Mouse (Mus musculus): Measurements from ENCODE around the gene Rhox4c. TPM values are rescaled to one million over a fixed set of nuclear protein-coding genes. Genes with fewer than 3 reads are reported as not detected.
"Not testable (repeated sequence)": the region's sequence is repeated elsewhere in the genome, so short reads cannot be mapped to it uniquely, and the experiment has no call there.

Gene Rhox4c
- total RNA-seq (2015; ENCODE audit: low replicate concordance) (not detected in 2 replicates), total RNA-seq (2017; ENCODE audit: low replicate concordance) (not detected in 2 replicates)

- ATAC-seq (replicated peaks; ENCODE audit: low FRiP score, poor library complexity, severe bottlenecking), result not testable (repeated sequence)
Observed at GRCm38 (mm10) chrX:37480037-37480436, at the start of gene Rhox4c. Rhox4c (plus strand) TSS chrX:37480337.

- ATAC-seq (replicated peaks; ENCODE audit: low FRiP score, poor library complexity, severe bottlenecking), result not testable (repeated sequence)
Observed at GRCm38 (mm10) chrX:37432194-37432593, 47.9 kb upstream of the Rhox4c start, which contains the start of gene Rhox4b. Rhox4b (plus strand) TSS chrX:37432494.

GRCm38 (mm10) chrX:37453380-37453779 is 26.8 kb upstream of the Rhox4c start, which contains the start of gene Rhox2c:
Rhox2c (plus strand) TSS chrX:37453680.
- not testable (repeated sequence) for ATAC-seq (replicated peaks; ENCODE audit: low FRiP score, poor library complexity, severe bottlenecking)

- ATAC-seq (replicated peaks; ENCODE audit: low FRiP score, poor library complexity, severe bottlenecking), result not testable (repeated sequence)
Observed at GRCm38 (mm10) chrX:37458285-37458684, 21.9 kb upstream of the Rhox4c start, which contains the start of gene Rhox3c. Rhox3c (plus strand) TSS chrX:37458585.

GRCm38 (mm10) chrX:37514059-37514458 is 33.9 kb downstream of the Rhox4c start, which contains the start of gene Rhox4d:
Rhox4d (plus strand) TSS chrX:37514359.
- not testable (repeated sequence) for ATAC-seq (replicated peaks; ENCODE audit: low FRiP score, poor library complexity, severe bottlenecking)

- not testable (repeated sequence) for ATAC-seq (replicated peaks; ENCODE audit: low FRiP score, poor library complexity, severe bottlenecking)
Observed at GRCm38 (mm10) chrX:37530152-37530551, 50.0 kb downstream of the Rhox4c start, which contains the start of gene Rhox2e. Rhox2e (plus strand) TSS chrX:37530452.

Other genes starting within 250 kb of the Rhox4c start
- not detected in 2 replicates for gene Rhox2a, start 235.4 kb upstream of the Rhox4c start, total RNA-seq (2015; ENCODE audit: low replicate concordance)
- not detected in 2 replicates for gene Rhox2a, start 235.4 kb upstream of the Rhox4c start, total RNA-seq (2017; ENCODE audit: low replicate concordance)
- not detected in 2 replicates for gene Rhox3a, start 230.4 kb upstream of the Rhox4c start, total RNA-seq (2015; ENCODE audit: low replicate concordance)
- not detected in 2 replicates for gene Rhox3a, start 230.4 kb upstream of the Rhox4c start, total RNA-seq (2017; ENCODE audit: low replicate concordance)
- not detected in 2 replicates for gene Rhox4a, start 215.0 kb upstream of the Rhox4c start, total RNA-seq (2015; ENCODE audit: low replicate concordance)
- not detected in 2 replicates for gene Rhox4a, start 215.0 kb upstream of the Rhox4c start, total RNA-seq (2017; ENCODE audit: low replicate concordance)
- gene Rhox3a2, start 100.3 kb upstream of the Rhox4c start, total RNA-seq (2015; ENCODE audit: low replicate concordance), result not detected in 2 replicates
- not detected in 2 replicates for gene Rhox3a2, start 100.3 kb upstream of the Rhox4c start, total RNA-seq (2017; ENCODE audit: low replicate concordance)
- gene Rhox4a2, start 89.5 kb upstream of the Rhox4c start, total RNA-seq (2015; ENCODE audit: low replicate concordance), result not detected in 2 replicates
- gene Rhox4a2, start 89.5 kb upstream of the Rhox4c start, total RNA-seq (2017; ENCODE audit: low replicate concordance), result not detected in 2 replicates
- not detected in 2 replicates for gene Rhox2b, start 68.3 kb upstream of the Rhox4c start, total RNA-seq (2015; ENCODE audit: low replicate concordance)
- gene Rhox2b, start 68.3 kb upstream of the Rhox4c start, total RNA-seq (2017; ENCODE audit: low replicate concordance), result not detected in 2 replicates
- not detected in 2 replicates for gene Rhox4b, start 47.8 kb upstream of the Rhox4c start, total RNA-seq (2015; ENCODE audit: low replicate concordance)
- not detected in 2 replicates for gene Rhox4b, start 47.8 kb upstream of the Rhox4c start, total RNA-seq (2017; ENCODE audit: low replicate concordance)
- gene Rhox2c, start 26.7 kb upstream of the Rhox4c start, total RNA-seq (2015; ENCODE audit: low replicate concordance), result not detected in 2 replicates
- not detected in 2 replicates for gene Rhox2c, start 26.7 kb upstream of the Rhox4c start, total RNA-seq (2017; ENCODE audit: low replicate concordance)
- gene Rhox3c, start 21.8 kb upstream of the Rhox4c start, total RNA-seq (2015; ENCODE audit: low replicate concordance), result not detected in 2 replicates
- not detected in 2 replicates for gene Rhox3c, start 21.8 kb upstream of the Rhox4c start, total RNA-seq (2017; ENCODE audit: low replicate concordance)
- not detected in 2 replicates for gene Rhox2d, start 13.1 kb downstream of the Rhox4c start, total RNA-seq (2015; ENCODE audit: low replicate concordance)
- gene Rhox2d, start 13.1 kb downstream of the Rhox4c start, total RNA-seq (2017; ENCODE audit: low replicate concordance), result not detected in 2 replicates
- gene Rhox4d, start 34.0 kb downstream of the Rhox4c start, total RNA-seq (2015; ENCODE audit: low replicate concordance), result not detected in 2 replicates
- gene Rhox4d, start 34.0 kb downstream of the Rhox4c start, total RNA-seq (2017; ENCODE audit: low replicate concordance), result not detected in 2 replicates
- not detected in 2 replicates for gene Rhox2e, start 50.1 kb downstream of the Rhox4c start, total RNA-seq (2015; ENCODE audit: low replicate concordance)
- gene Rhox2e, start 50.1 kb downstream of the Rhox4c start, total RNA-seq (2017; ENCODE audit: low replicate concordance), result not detected in 2 replicates
- not detected in 2 replicates for gene Rhox3e, start 61.7 kb downstream of the Rhox4c start, total RNA-seq (2015; ENCODE audit: low replicate concordance)
- gene Rhox3e, start 61.7 kb downstream of the Rhox4c start, total RNA-seq (2017; ENCODE audit: low replicate concordance), result not detected in 2 replicates
- gene Rhox4e, start 77.1 kb downstream of the Rhox4c start, total RNA-seq (2015; ENCODE audit: low replicate concordance), result not detected in 2 replicates
- gene Rhox4e, start 77.1 kb downstream of the Rhox4c start, total RNA-seq (2017; ENCODE audit: low replicate concordance), result not detected in 2 replicates
- not detected in 2 replicates for gene Rhox2f, start 91.1 kb downstream of the Rhox4c start, total RNA-seq (2015; ENCODE audit: low replicate concordance)
- not detected in 2 replicates for gene Rhox2f, start 91.1 kb downstream of the Rhox4c start, total RNA-seq (2017; ENCODE audit: low replicate concordance)
- gene Rhox3f, start 100.7 kb downstream of the Rhox4c start, total RNA-seq (2015; ENCODE audit: low replicate concordance), result not detected in 2 replicates
- not detected in 2 replicates for gene Rhox3f, start 100.7 kb downstream of the Rhox4c start, total RNA-seq (2017; ENCODE audit: low replicate concordance)
- gene Rhox4f, start 127.4 kb downstream of the Rhox4c start, total RNA-seq (2015; ENCODE audit: low replicate concordance), result not detected in 2 replicates
- not detected in 2 replicates for gene Rhox4f, start 127.4 kb downstream of the Rhox4c start, total RNA-seq (2017; ENCODE audit: low replicate concordance)
- gene Rhox3g, start 148.3 kb downstream of the Rhox4c start, total RNA-seq (2015; ENCODE audit: low replicate concordance), result not detected in 2 replicates
- gene Rhox3g, start 148.3 kb downstream of the Rhox4c start, total RNA-seq (2017; ENCODE audit: low replicate concordance), result not detected in 2 replicates
- not detected in 2 replicates for gene Rhox2g, start 163.1 kb downstream of the Rhox4c start, total RNA-seq (2015; ENCODE audit: low replicate concordance)
- not detected in 2 replicates for gene Rhox2g, start 163.1 kb downstream of the Rhox4c start, total RNA-seq (2017; ENCODE audit: low replicate concordance)
- not detected in 2 replicates for gene Rhox4g, start 171.0 kb downstream of the Rhox4c start, total RNA-seq (2015; ENCODE audit: low replicate concordance)
- gene Rhox4g, start 171.0 kb downstream of the Rhox4c start, total RNA-seq (2017; ENCODE audit: low replicate concordance), result not detected in 2 replicates
- not detected in 2 replicates for gene Rhox3h, start 188.4 kb downstream of the Rhox4c start, total RNA-seq (2015; ENCODE audit: low replicate concordance)
- gene Rhox3h, start 188.4 kb downstream of the Rhox4c start, total RNA-seq (2017; ENCODE audit: low replicate concordance), result not detected in 2 replicates
- not detected in 2 replicates for gene Rhox2h, start 192.9 kb downstream of the Rhox4c start, total RNA-seq (2015; ENCODE audit: low replicate concordance)
- gene Rhox2h, start 192.9 kb downstream of the Rhox4c start, total RNA-seq (2017; ENCODE audit: low replicate concordance), result not detected in 2 replicates

All from erythroblast, adult 5-6 weeks (primary cell).